Mouse (Mus musculus): ENCODE data around the gene Tmem138. TPM values are rescaled to one million over a fixed set of nuclear protein-coding genes. Genes with fewer than 3 reads are reported as not detected.

Tmem138 gene
- total and polyA plus RNA-seq, 3 experiments = 11.9 to 25.2 TPM; not detected in 1

DNA sequence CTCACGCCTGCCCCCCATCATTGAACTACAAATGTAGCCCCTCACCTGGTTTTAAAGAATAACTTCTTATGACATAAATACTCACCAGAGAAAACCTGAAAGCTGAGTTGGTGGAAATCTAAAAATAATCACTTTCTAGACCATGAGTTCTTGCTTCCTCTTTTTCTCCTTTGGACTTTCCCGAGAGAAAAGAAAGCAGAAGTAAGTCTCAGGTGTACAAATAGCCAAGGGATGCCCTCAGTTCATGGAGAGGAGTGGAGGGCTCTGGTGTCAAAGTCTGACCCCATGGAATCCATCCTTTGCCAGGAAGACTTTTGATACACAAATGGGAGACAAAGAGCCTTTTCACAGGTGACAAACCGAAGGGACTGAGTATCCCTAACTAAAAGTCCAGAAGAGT is 3.6 kb upstream of the Tmem138 start:
- Histone ChIP-seq H3K36me3 (ENCODE audit: control insufficient read depth in 1 of 2, insufficient read depth in 2 of 2, low read length in 2 of 2) (peaks cover 0 to 18% of the 10 kb centered on the region in 2 experiments; a peak in 2 of 4 replicates), H3K9ac (ENCODE audit: control insufficient read depth, low read depth, low read length, poor library complexity, severe bottlenecking) (no peak overlapping the region), H3K4me3 (ENCODE audit: control insufficient read depth in 1 of 2, insufficient read depth in 1 of 2, low read depth in 2 of 2, low read length in 2 of 2) (no peak overlapping the region), H3K27ac (ENCODE audit: control insufficient read depth, low read depth, low read length) (no peak overlapping the region; the same call in 1 of the 2 replicates), H3K27me3 (ENCODE audit: control insufficient read depth in 1 of 2, insufficient read depth in 2 of 2, low read length in 2 of 2) (no peaks in the 10 kb centered on the region), H3K4me1 (ENCODE audit: control insufficient read depth in 1 of 2, insufficient read depth in 2 of 2, low read length in 2 of 2) (peaks cover 11 to 15% of the 10 kb centered on the region in 2 experiments; a peak in 3 of 4 replicates), H3K79me2 (ENCODE audit: control insufficient read depth, insufficient read depth, low read length, poor library complexity) (peaks cover 3% of the 10 kb centered on the region; the same call in 1 of the 2 replicates), H3K9me3 (replicated peaks; ENCODE audit: insufficient read depth, low read length) (no peaks in the 10 kb centered on the region)
- TF ChIP-seq ZNF384 (IDR thresholded peaks at IDR 0.05; ENCODE audit: low read depth, low read length) (0 out of 2 replicates have a peak, but pooled peaks have one; percentile 3), EP300 (IDR thresholded peaks at IDR 0.05; ENCODE audit: low read depth in 1 of 2, low read length in 2 of 2) (peak in 1 of 2 experiments; percentile 32; a peak in 1 of 4 replicates), MEF2A (IDR thresholded peaks at IDR 0.05; ENCODE audit: extremely low read depth, insufficient replicate concordance, low read depth, low read length, poor library complexity, severe bottlenecking) (peak; percentile 53; the same call in 1 of the 2 replicates), ETS1 (IDR thresholded peaks at IDR 0.05; ENCODE audit: low read depth, low read length) (0 out of 2 replicates have a peak, but pooled peaks have one; percentile 16), NELFE (IDR thresholded peaks at IDR 0.05; ENCODE audit: low read depth, low read length) (no peak)
- DNase-seq (ENCODE audit: low read depth, low spot score) = peak; percentile 73

DNA sequence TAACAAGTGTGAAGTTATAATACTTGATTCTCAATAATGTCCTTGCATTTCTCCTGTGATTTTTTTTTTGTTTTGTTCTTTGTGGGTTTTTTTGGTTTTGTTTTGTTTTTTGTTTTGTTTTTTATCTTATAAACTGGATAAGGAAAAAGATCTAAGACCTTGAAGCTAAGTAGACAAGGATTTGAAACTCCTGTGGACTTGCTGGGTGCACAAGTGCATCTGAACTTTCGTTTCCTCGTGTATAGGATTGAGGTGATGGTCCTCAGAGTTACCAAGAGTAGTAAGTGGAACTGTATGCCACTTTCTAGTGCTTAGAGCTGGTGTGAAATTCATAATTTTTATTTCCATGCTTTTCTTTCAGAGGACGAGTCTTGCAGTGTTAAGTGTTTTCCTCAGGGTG is 2.9 kb upstream of the Tmem138 start:
- peaks cover 0 to 21% of the 10 kb centered on the region in 2 experiments; a peak in 2 of 4 replicates for H3K36me3 ChIP-seq (ENCODE audit: control insufficient read depth in 1 of 2, insufficient read depth in 2 of 2, low read length in 2 of 2)
- H3K9ac ChIP-seq (ENCODE audit: control insufficient read depth, low read depth, low read length, poor library complexity, severe bottlenecking) = no peak overlapping the region

DNA sequence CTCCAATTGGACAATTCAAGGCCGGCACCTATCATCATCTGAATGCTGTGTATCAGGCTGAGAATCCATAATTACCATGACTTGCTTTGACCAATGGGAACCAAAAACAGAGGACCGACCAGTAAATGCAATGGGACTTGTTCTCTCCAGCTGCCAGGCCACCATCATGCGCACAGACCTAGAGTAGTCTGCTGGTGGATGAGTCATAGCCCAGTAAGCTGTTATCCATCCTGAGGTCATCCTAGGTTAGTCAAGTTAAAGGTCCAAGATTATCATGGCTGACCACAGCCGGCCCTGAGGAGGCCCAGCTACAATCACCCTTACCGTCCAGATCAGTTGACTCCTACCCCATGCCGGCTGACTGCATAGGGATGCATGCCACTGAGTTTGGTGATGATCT is 7.5 kb downstream of the Tmem138 start:
- Histone ChIP-seq H3K79me2 (ENCODE audit: control insufficient read depth, insufficient read depth, low read length, poor library complexity) (no peaks in the 10 kb centered on the region), H3K4me1 (ENCODE audit: control insufficient read depth in 1 of 2, insufficient read depth in 2 of 2, low read length in 2 of 2) (peaks cover 0 to 4% of the 10 kb centered on the region in 2 experiments; a peak in 2 of 4 replicates), H3K9me3 (replicated peaks; ENCODE audit: insufficient read depth, low read length) (no peaks in the 10 kb centered on the region), H3K27ac (ENCODE audit: control insufficient read depth, low read depth, low read length) (no peak overlapping the region), H3K9ac (ENCODE audit: control insufficient read depth, low read depth, low read length, poor library complexity, severe bottlenecking) (no peak overlapping the region), H3K27me3 (ENCODE audit: control insufficient read depth in 1 of 2, insufficient read depth in 2 of 2, low read length in 2 of 2) (no peaks in the 10 kb centered on the region), H3K4me3 (ENCODE audit: control insufficient read depth in 1 of 2, insufficient read depth in 1 of 2, low read depth in 2 of 2, low read length in 2 of 2) (no peak overlapping the region), H3K36me3 (ENCODE audit: control insufficient read depth in 1 of 2, insufficient read depth in 2 of 2, low read length in 2 of 2) (peaks cover 0 to 3% of the 10 kb centered on the region in 2 experiments; a peak in 1 of 4 replicates)
- TF ChIP-seq NRF1 (IDR thresholded peaks at IDR 0.05; ENCODE audit: insufficient read depth, low read depth, low read length, poor library complexity, severe bottlenecking) (no peak), HCFC1 (IDR thresholded peaks at IDR 0.05; ENCODE audit: low read depth, low read length) (no peak), EP300 (IDR thresholded peaks at IDR 0.05; ENCODE audit: low read depth in 1 of 2, low read length in 2 of 2) (no peak), TBP (IDR thresholded peaks at IDR 0.05; ENCODE audit: low read depth, low read length) (no peak), ZKSCAN1 (IDR thresholded peaks at IDR 0.05; ENCODE audit: low read depth, low read length) (no peak), TCF12 (IDR thresholded peaks at IDR 0.05; ENCODE audit: low read depth, low read length) (no peak), USF2 (IDR thresholded peaks at IDR 0.05; ENCODE audit: borderline replicate concordance in 1 of 2, insufficient read depth in 1 of 2, low read depth in 1 of 2, low read length in 2 of 2) (no peak), E2F4 (IDR thresholded peaks at IDR 0.05; ENCODE audit: borderline replicate concordance, low read depth, low read length) (no peak), ELF1 (IDR thresholded peaks at IDR 0.05; ENCODE audit: low read depth, low read length) (no peak), MYB (IDR thresholded peaks at IDR 0.05; ENCODE audit: low read depth, low read length) (no peak), RAD21 (IDR thresholded peaks at IDR 0.05; ENCODE audit: low read depth, low read length) (no peak), UBTF (IDR thresholded peaks at IDR 0.05; ENCODE audit: borderline replicate concordance, insufficient read depth, low read depth, low read length) (no peak), ZMIZ1 (IDR thresholded peaks at IDR 0.05; ENCODE audit: low read depth, low read length) (no peak), SMC3 (IDR thresholded peaks at IDR 0.05; ENCODE audit: low read depth, low read length) (no peak), USF1 (IDR thresholded peaks at IDR 0.05; ENCODE audit: low read depth, low read length) (no peak)
- no peak for DNase-seq (ENCODE audit: low read depth, low spot score)

More for the DNA sequence above, 2.9 kb upstream of the Tmem138 start:
- Histone ChIP-seq H3K4me1 (ENCODE audit: control insufficient read depth in 1 of 2, insufficient read depth in 2 of 2, low read length in 2 of 2) (peaks cover 11 to 15% of the 10 kb centered on the region in 2 experiments; a peak in 3 of 4 replicates), H3K79me2 (ENCODE audit: control insufficient read depth, insufficient read depth, low read length, poor library complexity) (peaks cover 3% of the 10 kb centered on the region; the same call in 1 of the 2 replicates), H3K27ac (ENCODE audit: control insufficient read depth, low read depth, low read length) (no peak overlapping the region; the same call in 1 of the 2 replicates), H3K4me3 (ENCODE audit: control insufficient read depth in 1 of 2, insufficient read depth in 1 of 2, low read depth in 2 of 2, low read length in 2 of 2) (no peak overlapping the region), H3K9me3 (replicated peaks; ENCODE audit: insufficient read depth, low read length) (no peaks in the 10 kb centered on the region), H3K27me3 (ENCODE audit: control insufficient read depth in 1 of 2, insufficient read depth in 2 of 2, low read length in 2 of 2) (no peaks in the 10 kb centered on the region)
- DNase-seq (ENCODE audit: low read depth, low spot score) = no peak
- TF ChIP-seq POLR2AphosphoS2 (IDR thresholded peaks at IDR 0.05; ENCODE audit: low read length) (no peak), TAL1 (IDR thresholded peaks at IDR 0.05; ENCODE audit: low read length) (no peak), ETS1 (IDR thresholded peaks at IDR 0.05; ENCODE audit: low read depth, low read length) (no peak), TBP (IDR thresholded peaks at IDR 0.05; ENCODE audit: low read depth, low read length) (no peak), KAT2A (conservative IDR thresholded peaks at IDR 0.05; ENCODE audit: low read depth, low read length) (no peak)
